Mouse (Mus musculus): ENCODE data around the gene Atp6v1e1.

Gene Atp6v1e1

DNA sequence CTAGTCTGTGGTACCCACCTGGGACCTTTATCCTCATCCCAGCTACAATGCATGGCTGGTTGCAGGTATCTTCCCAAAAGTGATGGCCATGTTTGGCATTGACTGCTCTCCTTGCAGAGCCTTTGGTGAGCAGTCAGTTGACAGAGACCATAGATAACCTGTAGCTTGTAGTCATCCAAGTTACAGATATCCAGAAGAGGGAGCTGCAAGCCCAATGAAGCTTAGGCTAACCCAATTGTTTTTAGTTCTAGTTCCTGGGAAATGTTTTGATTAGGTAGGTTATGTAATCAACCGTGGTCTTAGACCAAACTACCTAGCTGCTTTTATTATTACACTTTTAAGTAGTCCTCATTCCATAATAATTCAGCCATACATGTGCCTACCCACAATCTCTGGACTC lies 51.2 kb downstream of the Atp6v1e1 start:
- no peak for DNase-seq (ENCODE audit: low read depth, low spot score)

DNA sequence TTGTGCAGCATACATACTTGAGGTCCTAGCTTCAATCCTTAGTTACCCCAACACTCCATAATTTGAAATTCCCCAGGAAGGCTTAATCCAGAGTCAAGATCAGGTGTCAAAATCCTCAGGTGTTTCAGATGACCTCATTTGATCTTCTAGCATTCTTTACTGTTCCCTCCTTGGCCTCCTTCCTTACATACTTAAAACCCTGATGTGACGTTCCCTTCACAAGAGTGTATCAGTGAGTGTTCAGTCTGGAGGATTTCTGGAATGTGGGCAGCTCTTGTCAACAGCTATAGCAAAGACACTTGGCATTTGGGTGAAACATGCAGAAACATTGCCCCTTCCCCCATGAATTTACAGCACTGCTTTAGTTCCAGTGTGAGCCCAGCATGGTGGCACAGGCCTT lies 52.6 kb downstream of the Atp6v1e1 start:
- DNase-seq (ENCODE audit: low read depth, low spot score) = no peak

DNA sequence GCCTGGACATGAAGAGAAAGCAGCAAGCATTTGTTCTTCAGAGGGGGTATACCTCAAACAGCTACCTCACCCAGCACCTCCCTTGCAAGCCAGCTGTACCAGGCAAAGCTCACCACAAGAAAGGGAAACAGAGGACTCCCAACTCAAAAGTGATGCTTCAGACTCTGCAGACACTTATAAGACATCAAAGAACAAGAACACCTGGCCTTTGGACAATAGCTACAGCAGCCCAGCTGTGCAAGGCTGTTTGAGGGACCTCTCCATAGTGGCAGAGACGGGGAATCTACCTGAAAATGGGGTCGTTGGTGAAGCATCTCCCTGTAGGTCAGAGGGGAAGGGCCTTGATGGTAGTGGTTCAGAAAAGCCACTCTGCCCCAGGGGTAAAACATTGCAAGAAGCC lies 61.4 kb downstream of the Atp6v1e1 start:
- no peak for DNase-seq (ENCODE audit: low read depth, low spot score)

DNA sequence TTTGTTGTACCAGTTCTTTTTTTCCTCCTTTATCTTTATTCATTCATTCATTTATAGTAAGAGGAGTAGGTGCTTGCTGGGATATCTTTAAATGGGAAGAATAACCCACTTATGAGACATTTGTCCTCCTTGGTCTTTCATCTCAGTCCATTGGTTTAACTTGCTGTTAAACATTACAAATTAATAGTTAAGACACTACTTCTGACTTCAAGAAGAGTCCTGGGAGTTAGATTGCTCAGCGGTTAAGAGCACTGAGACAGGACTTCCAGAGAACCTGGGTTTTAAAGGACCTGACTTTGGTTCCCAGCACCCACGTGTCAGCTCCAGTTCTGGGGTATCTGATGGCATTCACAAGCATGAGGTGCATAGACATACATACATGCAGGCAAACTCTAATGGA lies 76.2 kb downstream of the Atp6v1e1 start:
- DNase-seq (ENCODE audit: low read depth, low spot score) = no peak

All from retina, postnatal 7 days (tissue).